Mouse (Mus musculus) MEL (cell line): ENCODE results near the gene Ascc3. TPM values are rescaled to one million over a fixed set of nuclear protein-coding genes. Genes with fewer than 3 reads are reported as not detected.

ENCODE experiments used
- DNase-seq: peaks from one replicate; pipeline ENCODE4 v3.0.0; 2011; ENCODE audit warnings: low read depth, low spot score
- H3K27ac ChIP-seq: 2 replicates; pipeline ENCODE4 v1.5.1; 2012; ENCODE audit warnings: low read depth, mild to moderate bottlenecking, control low read depth, low read length, moderate library complexity; ENCODE audit not compliant: control insufficient read depth
- H3K27me3 ChIP-seq, 2 experiments: fragments of 150-350 bp in 1 of 2; sonication (generic) in 1 of 2; 2 replicates each; pipeline ENCODE4 v1.6.1; 2012; ENCODE audit warnings: low read length in 2 of 2, mild to moderate bottlenecking in 2 of 2, improper control_type of control experiment in 1 of 2, moderate library complexity in 1 of 2; ENCODE audit not compliant: insufficient read depth in 2 of 2, control insufficient read depth in 1 of 2
- H3K36me3 ChIP-seq, 2 experiments: 2 replicates each; pipeline ENCODE4 v1.6.1; 2012 to 2014; ENCODE audit warnings: low read length in 2 of 2, improper control_type of control experiment in 1 of 2, inconsistent platforms in 1 of 2, mild to moderate bottlenecking in 1 of 2; ENCODE audit not compliant: insufficient read depth in 2 of 2, control insufficient read depth in 1 of 2
- H3K4me1 ChIP-seq, 2 experiments: fragments of 150-350 bp in 1 of 2; sonication (generic) in 1 of 2; 2 replicates each; pipeline ENCODE4 v1.6.1; 2012; ENCODE audit warnings: low read length in 2 of 2, improper control_type of control experiment in 1 of 2, mild to moderate bottlenecking in 1 of 2; ENCODE audit not compliant: insufficient read depth in 2 of 2, control insufficient read depth in 1 of 2
- H3K4me3 ChIP-seq, 2 experiments: fragments of 150-350 bp in 1 of 2; sonication (generic) in 1 of 2; 2 replicates each; pipeline ENCODE4 v1.5.1; 2012; ENCODE audit warnings: low read depth in 2 of 2, low read length in 2 of 2, mild to moderate bottlenecking in 2 of 2, moderate library complexity in 2 of 2, control low read depth in 1 of 2, improper control_type of control experiment in 1 of 2; ENCODE audit not compliant: control insufficient read depth in 1 of 2, insufficient read depth in 1 of 2
- H3K79me2 ChIP-seq: 2 replicates; pipeline ENCODE4 v1.6.1; 2012; ENCODE audit warnings: mild to moderate bottlenecking, low read length, moderate library complexity; ENCODE audit not compliant: control insufficient read depth, poor library complexity, insufficient read depth
- H3K9ac ChIP-seq: 2 replicates; pipeline ENCODE4 v1.6.1; 2012; ENCODE audit warnings: low read depth, mild to moderate bottlenecking, control low read depth, low read length, moderate library complexity; ENCODE audit not compliant: control insufficient read depth, poor library complexity, severe bottlenecking
- H3K9me3 ChIP-seq: fragments of 150-350 bp; sonication (generic); replicated peaks from 2 replicates; pipeline ENCODE4 v1.6.1; 2012; ENCODE audit warnings: mild to moderate bottlenecking, low read length, improper control_type of control experiment, moderate library complexity; ENCODE audit not compliant: insufficient read depth
- BHLHE40 ChIP-seq: IDR thresholded peaks from 2 replicates; pipeline ENCODE4 v1.6.1; 2012; ENCODE audit warnings: low read depth, mild to moderate bottlenecking, inconsistent platforms, low read length, improper control_type of control experiment, borderline replicate concordance
- CHD2 ChIP-seq: IDR thresholded peaks from 2 replicates; pipeline ENCODE4 v1.6.1; 2011; ENCODE audit warnings: low read length, improper control_type of control experiment
- CTCF ChIP-seq, 3 experiments: IDR thresholded peaks in 2 of 3; conservative IDR thresholded peaks in 1 of 3; 2 replicates each; pipeline ENCODE4 v1.5.1; 2011 to 2012; ENCODE audit warnings: low read length in 3 of 3, low read depth in 2 of 3, mild to moderate bottlenecking in 2 of 3, improper control_type of control experiment in 1 of 3, inconsistent platforms in 1 of 3, mixed read lengths in 1 of 3, moderate library complexity in 1 of 3; ENCODE audit not compliant: control insufficient read depth in 1 of 3, insufficient read depth in 1 of 3, poor library complexity in 1 of 3, severe bottlenecking in 1 of 3
- E2F4 ChIP-seq: IDR thresholded peaks from 2 replicates; pipeline ENCODE4 v1.6.1; 2011; ENCODE audit warnings: low read depth, low read length, improper control_type of control experiment, borderline replicate concordance
- EP300 ChIP-seq, 2 experiments: IDR thresholded peaks; 2 replicates each; pipeline ENCODE4 v1.6.1; 2011; ENCODE audit warnings: improper control_type of control experiment in 2 of 2, low read length in 2 of 2, low read depth in 1 of 2, mild to moderate bottlenecking in 1 of 2
- HCFC1 ChIP-seq: IDR thresholded peaks from 2 replicates; pipeline ENCODE4 v1.6.1; 2012; ENCODE audit warnings: low read depth, mild to moderate bottlenecking, inconsistent platforms, low read length, improper control_type of control experiment, moderate library complexity
- JUND ChIP-seq: IDR thresholded peaks from 2 replicates; pipeline ENCODE4 v1.6.1; 2011; ENCODE audit warnings: low read depth, mild to moderate bottlenecking, improper control_type of control experiment, low read length
- KAT2A ChIP-seq: conservative IDR thresholded peaks from 2 replicates; pipeline ENCODE4 v1.6.1; 2012; ENCODE audit warnings: low read depth, low read length, improper control_type of control experiment, inconsistent platforms
- MAFK ChIP-seq: IDR thresholded peaks from 2 replicates; pipeline ENCODE4 v1.6.1; 2011; ENCODE audit warnings: low read depth, mild to moderate bottlenecking, low read length, improper control_type of control experiment, borderline replicate concordance
- MYB ChIP-seq: IDR thresholded peaks from 2 replicates; pipeline ENCODE4 v1.6.1; 2011; ENCODE audit warnings: mild to moderate bottlenecking, low read depth, low read length, improper control_type of control experiment
- NELFE ChIP-seq: IDR thresholded peaks from 2 replicates; pipeline ENCODE4 v1.6.1; 2011; ENCODE audit warnings: low read depth, low read length, improper control_type of control experiment
- POLR2AphosphoS2 ChIP-seq: IDR thresholded peaks from 2 replicates; pipeline ENCODE4 v1.6.1; 2011; ENCODE audit warnings: low read length, improper control_type of control experiment
- POLR2AphosphoS5 ChIP-seq: IDR thresholded peaks from 2 replicates; pipeline ENCODE4 v1.6.1; 2012; ENCODE audit warnings: low read depth, borderline replicate concordance, mild to moderate bottlenecking, inconsistent platforms, low read length, moderate library complexity, mixed read lengths
- RAD21 ChIP-seq: IDR thresholded peaks from 2 replicates; pipeline ENCODE4 v1.6.1; 2011; ENCODE audit warnings: mild to moderate bottlenecking, low read depth, low read length, improper control_type of control experiment
- SMC3 ChIP-seq: IDR thresholded peaks from 2 replicates; pipeline ENCODE4 v1.6.1; 2011; ENCODE audit warnings: low read depth, low read length, improper control_type of control experiment
- USF1 ChIP-seq: IDR thresholded peaks from 2 replicates; pipeline ENCODE4 v1.6.1; 2014; ENCODE audit warnings: low read depth, mild to moderate bottlenecking, inconsistent platforms, low read length, improper control_type of control experiment, moderate library complexity
- ZC3H11A ChIP-seq: IDR thresholded peaks from 2 replicates; pipeline ENCODE4 v1.6.1; 2012; ENCODE audit warnings: low read depth, mild to moderate bottlenecking, inconsistent platforms, low read length, improper control_type of control experiment
- polyA plus RNA-seq, 2 experiments: library from polyadenylated mRNA; stranded (reverse) in 1 of 2; unstranded in 1 of 2; fragments of >175 nt in 1 of 2; fragments of >200 nt in 1 of 2; gene quantifications; 2 replicates each; pipeline versions ENCODE4 v1.2.1 to v1.2.4; 2012; ENCODE audit warnings: low replicate concordance in 2 of 2, low read depth in 1 of 2; ENCODE audit not compliant: insufficient read length in 2 of 2, insufficient read depth in 1 of 2, missing spikeins in 1 of 2
- total RNA-seq: library from RNA; depleted of rRNA; stranded (reverse); fragments of 300-350 nt; gene quantifications from 2 replicates; pipeline ENCODE4 v1.2.3, GENCODE M21; 2012

The Ascc3 gene
- total and polyA plus RNA-seq, 3 experiments = 22.6 to 131 (median 24.3) TPM

GRCm38 (mm10) chr10:50690324-50690723, 97.9 kb downstream of the Ascc3 start:
- no peaks in the 10 kb centered on the region for H3K79me2 ChIP-seq
- no peak overlapping the region for H3K9ac ChIP-seq
- H3K4me1 ChIP-seq = 0 out of 4 replicates have a peak, but pooled peaks cover 0 to 2% of the 10 kb centered on the region in 2 experiments
- peaks cover 0 to 4% of the 10 kb centered on the region in 2 experiments; a peak in 3 of 4 replicates for H3K36me3 ChIP-seq
- no peaks in the 10 kb centered on the region for H3K27me3 ChIP-seq
- peak; percentile 20 for DNase-seq
- TF ChIP-seq NELFE (no peak), POLR2AphosphoS2 (no peak), EP300 (IDR thresholded peaks at IDR 0.05; ENCODE audit: low read depth in 1 of 2, low read length in 2 of 2) (no peak), HCFC1 (no peak), KAT2A (no peak), MYB (no peak), SMC3 (no peak), BHLHE40 (no peak), JUND (no peak), CHD2 (no peak), USF1 (no peak), POLR2AphosphoS5 (no peak)
- no peaks in the 10 kb centered on the region for H3K9me3 ChIP-seq
- H3K4me3 ChIP-seq = no peak overlapping the region
- H3K27ac ChIP-seq = no peak overlapping the region

GRCm38 (mm10) chr10:50698836-50699433, 106.5 kb downstream of the Ascc3 start:
- no peak for TF ChIP-seq E2F4
- peak; percentile 52 for TF ChIP-seq SMC3
- no peak for TF ChIP-seq JUND
- TF ChIP-seq CTCF (IDR thresholded peaks at IDR 0.05 in 2 of 3, conservative IDR thresholded peaks at IDR 0.05 in 1 of 3; ENCODE audit: control insufficient read depth in 1 of 3, insufficient read depth in 1 of 3, low read depth in 2 of 3, low read length in 3 of 3, poor library complexity in 1 of 3, severe bottlenecking in 1 of 3) = peak in 2 of 3 experiments; percentile 19 to 62; a peak in 3 of 6 replicates
- TF ChIP-seq ZC3H11A = peak; percentile 32; the same call in 1 of the 2 replicates
- TF ChIP-seq RAD21 = peak; percentile 70
- no peak for TF ChIP-seq MAFK
- Histone ChIP-seq H3K27me3 (no peaks in the 10 kb centered on the region), H3K79me2 (no peaks in the 10 kb centered on the region), H3K4me3 (no peak overlapping the region), H3K27ac (no peak overlapping the region), H3K9me3 (no peaks in the 10 kb centered on the region), H3K9ac (no peak overlapping the region), H3K4me1 (peaks cover 8 to 12% of the 10 kb centered on the region in 2 experiments), H3K36me3 (peaks cover 8 to 15% of the 10 kb centered on the region in 2 experiments)
- peak; percentile 69 for DNase-seq
